Mouse (Mus musculus) hindbrain, embryonic 13.5 days (tissue): ENCODE data around the gene Gm21190. TPM values are rescaled to one million over a fixed set of nuclear protein-coding genes. Genes with fewer than 3 reads are reported as not detected.
A peak's percentile ranks its signal among the peaks of the same experiment; 100 is the strongest.
"Not testable (repeated sequence)": the region's sequence is repeated elsewhere in the genome, so short reads cannot be mapped to it uniquely, and the experiment has no call there.

ENCODE experiments used
- ATAC-seq: fragments of 200-750 bp; cut with Nextera tagmentation; 2 replicates; pipeline ENCODE4 v1.8.0; 2017; ENCODE audit warnings: moderate TSS enrichment; ENCODE audit not compliant: low FRiP score
- H3K27ac ChIP-seq: fragments of 300-500 bp; sonication (generic); 2 replicates; pipeline ENCODE4 v1.5.1; 2015; ENCODE audit warnings: inconsistent platforms, mild to moderate bottlenecking, moderate library complexity
- H3K27me3 ChIP-seq: fragments of 300-500 bp; sonication (generic); 2 replicates; pipeline ENCODE4 v1.6.1; 2015; ENCODE audit warnings: mild to moderate bottlenecking, inconsistent platforms
- H3K36me3 ChIP-seq: fragments of 300-500 bp; sonication (generic); 2 replicates; pipeline ENCODE4 v1.6.1; 2015; ENCODE audit warnings: mild to moderate bottlenecking, inconsistent platforms
- H3K4me1 ChIP-seq: fragments of 300-500 bp; sonication (generic); replicated peaks from 2 replicates; pipeline ENCODE4 v1.6.1; 2015; ENCODE audit warnings: inconsistent platforms
- H3K4me2 ChIP-seq: fragments of 300-500 bp; sonication (generic); 2 replicates; pipeline ENCODE4 v1.6.1; 2015; ENCODE audit warnings: inconsistent platforms, mild to moderate bottlenecking, moderate library complexity
- H3K4me3 ChIP-seq: fragments of 300-500 bp; sonication (generic); 2 replicates; pipeline ENCODE4 v1.5.1; 2015; ENCODE audit warnings: mild to moderate bottlenecking, inconsistent platforms
- H3K9ac ChIP-seq: fragments of 300-500 bp; sonication (generic); 2 replicates; pipeline ENCODE4 v1.6.1; 2015; ENCODE audit warnings: mild to moderate bottlenecking, inconsistent platforms
- H3K9me3 ChIP-seq: fragments of 300-500 bp; sonication (generic); 2 replicates; pipeline ENCODE4 v1.6.1; 2016; ENCODE audit warnings: inconsistent platforms
- WGBS: fragments of 180-500 bp; shearing (Covaris S2); methylation state at CpG from one replicate; pipeline ENCODE4 v1.1.7; 2015; 5-methylcytosine and 5-hydroxymethylcytosine counted together
- polyA plus RNA-seq: library from polyadenylated mRNA; unstranded; fragments of >200 nt; fragmentation: Nextera tagmentation; extraction: Ambion mirVana; gene quantifications from 2 replicates; pipeline ENCODE4 v1.2.1, GENCODE M21; 2015

Gm21190 gene
- polyA plus RNA-seq, 1 experiment from 2014 or later: not detected

DNA sequence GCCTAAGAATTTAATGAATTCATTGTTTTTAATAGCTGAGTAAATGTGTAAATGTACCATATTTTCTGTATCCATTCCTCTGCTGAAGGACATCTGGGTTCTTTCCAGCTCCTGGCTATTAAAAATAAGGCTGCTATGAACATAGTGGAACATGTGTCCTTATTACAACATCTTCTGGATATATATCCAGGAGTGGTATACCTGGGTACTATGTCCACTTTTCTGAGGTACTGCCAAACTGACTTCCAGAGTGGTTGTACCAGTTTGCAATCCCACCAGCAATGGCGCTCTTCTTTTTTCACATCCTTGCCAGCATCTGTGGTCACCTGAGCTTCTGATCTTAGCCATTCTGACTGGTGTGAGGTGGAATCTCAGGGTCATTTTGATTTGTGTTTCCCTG is 19.1 kb downstream of the Gm21190 start:
- not testable (repeated sequence) for H3K27me3 ChIP-seq, H3K4me1 ChIP-seq, ATAC-seq, H3K4me3 ChIP-seq, H3K36me3 ChIP-seq, H3K27ac ChIP-seq, H3K9ac ChIP-seq, H3K4me2 ChIP-seq
- H3K9me3 ChIP-seq: peaks cover 40% of the 10 kb centered on the region
- WGBS: 79% methylated on average over 1 of the region's 1 CpGs

DNA sequence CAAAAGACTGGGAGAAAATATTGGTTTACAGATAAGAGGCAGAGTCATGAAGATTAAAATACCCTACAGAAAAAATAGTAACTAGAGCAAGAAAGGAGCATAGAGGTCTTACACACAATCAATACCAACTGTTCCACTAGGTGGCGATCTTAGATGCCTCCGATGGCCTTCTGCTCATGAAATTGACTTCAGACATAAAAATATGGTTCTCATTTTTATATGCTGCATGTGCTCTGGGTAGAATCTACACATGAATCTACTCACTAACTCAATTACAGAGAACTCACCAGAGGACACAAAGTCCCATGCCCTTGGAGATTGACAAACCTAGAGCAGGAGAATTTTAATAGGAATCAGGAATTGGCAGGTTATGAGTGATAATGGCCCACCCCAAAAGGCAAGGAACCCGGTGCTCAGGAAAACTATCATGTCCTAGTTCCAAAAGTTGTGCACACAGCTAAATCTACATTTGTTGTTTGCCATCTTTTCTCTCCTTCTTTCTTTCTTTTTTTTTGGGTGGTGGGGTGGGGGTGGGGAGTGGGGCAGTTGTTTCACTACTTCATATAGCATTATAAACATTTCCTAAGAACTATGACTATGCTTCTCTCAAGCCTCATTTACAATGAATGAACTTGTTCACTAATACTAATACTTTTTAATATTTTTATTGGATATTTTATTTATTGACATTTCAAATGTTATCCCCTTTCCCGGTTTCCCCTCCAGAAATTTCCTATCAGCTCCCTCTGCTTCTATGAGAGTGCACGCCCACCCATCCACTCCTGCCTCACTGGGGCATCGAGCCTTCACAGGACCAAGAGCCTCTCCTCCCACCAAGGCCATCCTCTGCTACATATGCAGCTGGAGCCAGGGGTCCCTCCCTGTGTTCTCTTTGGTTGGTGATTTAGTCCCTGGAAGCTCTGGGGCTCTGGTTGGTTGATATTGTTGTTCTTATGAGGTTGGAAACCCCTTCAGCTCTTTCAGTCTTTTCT is 20.3 kb downstream of the Gm21190 start:
- 71% methylated on average over 6 of the region's 6 CpGs for WGBS
- H3K4me1 ChIP-seq, H3K27ac ChIP-seq, H3K27me3 ChIP-seq, H3K4me3 ChIP-seq, H3K4me2 ChIP-seq, H3K9ac ChIP-seq, H3K36me3 ChIP-seq, ATAC-seq: not testable (repeated sequence)
- H3K9me3 ChIP-seq: peaks cover 48% of the 10 kb centered on the region

DNA sequence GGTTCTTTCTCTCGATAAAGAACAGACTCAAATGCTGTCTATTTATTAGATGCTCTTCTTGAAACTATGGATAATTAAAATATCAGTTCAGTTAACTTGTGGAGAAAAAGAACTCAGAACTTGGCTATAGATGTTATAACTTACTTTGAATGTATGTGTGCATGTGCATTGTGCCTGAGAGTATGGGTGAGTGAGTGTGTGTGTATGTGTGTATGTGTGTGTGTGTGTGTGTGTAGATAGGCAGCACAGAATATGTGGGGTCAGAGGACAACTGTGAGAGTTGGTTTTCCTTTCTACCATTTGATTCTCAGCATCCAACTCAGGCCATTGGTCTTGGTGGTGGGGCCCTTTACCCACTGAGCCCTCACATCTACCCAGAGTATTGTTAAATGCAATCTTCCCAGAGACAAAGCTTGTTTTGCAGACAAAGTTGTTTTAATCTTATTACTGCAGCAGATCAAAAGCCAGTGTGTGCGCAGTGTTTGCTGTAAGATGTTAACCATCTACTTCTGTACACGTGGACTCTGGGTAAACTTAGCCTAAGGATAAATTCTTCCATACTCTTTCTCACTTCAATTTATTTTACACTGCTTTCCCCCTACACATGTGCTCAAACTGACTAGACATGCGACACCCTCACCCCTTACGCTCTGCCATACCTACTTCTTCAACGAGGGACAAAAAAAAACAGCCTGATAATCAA is 21.1 kb downstream of the Gm21190 start:
- H3K9me3 ChIP-seq: peaks cover 48% of the 10 kb centered on the region
- peak; percentile 70; the same call in 1 of the 2 replicates for ATAC-seq
- 67% methylated on average over 6 of the region's 6 CpGs for WGBS

DNA sequence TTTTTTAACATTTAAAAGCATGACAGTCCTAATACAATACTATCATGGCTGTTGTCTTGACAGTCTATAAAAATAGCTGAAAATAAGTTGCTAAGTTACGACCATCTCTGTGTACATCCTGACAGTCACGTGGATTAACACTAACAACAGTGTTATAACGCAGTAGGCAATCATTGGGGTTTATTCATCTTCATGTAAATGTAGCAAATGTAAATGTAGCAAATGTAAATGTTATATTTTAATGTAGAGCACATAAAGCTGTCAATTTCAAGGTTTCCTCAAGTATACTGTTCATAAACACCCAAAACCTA is 21.8 kb downstream of the Gm21190 start:
- Histone ChIP-seq H3K4me2 (no peak overlapping the region), H3K27me3 (no peaks in the 10 kb centered on the region), H3K9ac (no peak overlapping the region), H3K36me3 (no peaks in the 10 kb centered on the region), H3K27ac (no peak overlapping the region), H3K4me1 (no peaks in the 10 kb centered on the region), H3K4me3 (no peak overlapping the region), H3K9me3 (peaks cover 45% of the 10 kb centered on the region)
- peak; percentile 57 for ATAC-seq
- 80% methylated on average over 3 of the region's 3 CpGs for WGBS

More for the DNA sequence above, 21.1 kb downstream of the Gm21190 start:
- not testable (repeated sequence) for H3K27ac ChIP-seq, H3K4me3 ChIP-seq, H3K9ac ChIP-seq, H3K36me3 ChIP-seq, H3K4me1 ChIP-seq, H3K27me3 ChIP-seq, H3K4me2 ChIP-seq

DNA sequence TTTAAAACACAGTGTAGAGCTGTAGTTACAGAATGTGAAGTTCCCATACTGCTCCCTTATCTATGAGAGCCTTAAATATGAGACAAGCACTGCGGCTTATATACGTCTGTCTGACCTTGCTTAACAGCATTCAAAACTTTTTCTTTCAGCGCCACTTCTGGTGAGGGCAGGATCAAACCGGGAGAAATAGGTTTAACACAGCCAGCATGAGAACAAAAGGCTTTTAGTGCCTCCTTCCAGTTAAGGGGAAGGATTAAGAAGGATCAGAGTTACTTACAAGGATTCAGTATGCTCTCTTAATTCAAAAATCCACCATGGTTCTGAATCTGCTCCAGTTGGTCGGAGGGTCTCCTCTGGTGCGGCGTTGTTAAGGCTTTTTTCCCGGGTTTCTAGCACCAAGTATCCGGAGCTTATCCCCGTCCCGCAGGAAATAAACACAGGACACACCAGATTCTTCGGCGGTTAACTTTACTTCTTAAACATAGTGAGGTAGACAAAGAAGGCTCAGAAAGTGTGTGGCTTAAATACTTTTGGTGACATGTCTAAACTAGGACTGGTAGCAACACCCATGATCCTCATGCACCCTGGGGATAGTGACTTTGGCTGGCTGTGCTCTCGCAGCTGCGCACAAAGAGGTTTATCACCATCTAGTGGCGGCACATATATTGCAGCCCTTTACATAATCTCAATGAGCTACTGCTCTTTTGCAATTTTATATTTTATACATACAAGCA is 22.3 kb downstream of the Gm21190 start:
- WGBS: 52% methylated on average over 16 of the region's 16 CpGs
- H3K9me3 ChIP-seq: peaks cover 43% of the 10 kb centered on the region
- H3K27ac ChIP-seq: no peak overlapping the region
- peak overlapping the region; percentile 3; the same call in 1 of the 2 replicates for H3K4me3 ChIP-seq
- H3K36me3 ChIP-seq: no peaks in the 10 kb centered on the region
- no peak overlapping the region for H3K9ac ChIP-seq
- peak; percentile 83 for ATAC-seq
- H3K4me2 ChIP-seq: peak overlapping the region; percentile 4; the same call in 1 of the 2 replicates
- no peaks in the 10 kb centered on the region for H3K27me3 ChIP-seq
- no peaks in the 10 kb centered on the region for H3K4me1 ChIP-seq

DNA sequence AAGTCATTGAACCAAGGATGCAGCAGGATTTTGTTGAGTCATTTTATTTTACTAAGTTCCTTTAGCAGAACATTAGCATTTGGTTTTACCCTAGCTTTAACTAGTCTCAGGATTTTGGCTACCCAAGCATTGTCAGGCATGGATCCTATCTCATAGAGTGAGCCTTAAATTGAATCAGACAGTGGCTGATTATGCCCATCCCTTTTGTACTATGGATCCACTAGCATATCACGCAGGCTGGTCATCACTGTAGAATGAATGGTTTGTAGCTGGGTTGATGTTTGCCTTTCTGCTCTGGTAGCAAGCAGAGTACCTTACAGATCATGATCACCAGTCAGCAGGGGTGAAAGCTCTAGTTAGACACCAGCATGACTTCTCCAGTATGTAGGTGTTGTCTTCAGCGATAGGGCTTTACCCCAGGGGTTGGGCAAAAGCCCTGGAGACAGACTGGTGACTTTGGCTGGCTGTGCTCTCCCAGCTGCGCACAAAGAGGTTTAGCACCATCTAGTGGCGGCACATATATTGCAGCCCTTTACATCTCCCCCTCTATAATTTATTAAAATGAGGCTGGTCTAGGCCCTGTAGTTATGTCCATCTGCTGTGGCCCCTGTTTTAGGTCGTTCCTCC is 30.1 kb downstream of the Gm21190 start:
- 36% methylated on average over 5 of the region's 5 CpGs for WGBS
- not testable (repeated sequence) for H3K36me3 ChIP-seq, H3K27me3 ChIP-seq, H3K27ac ChIP-seq, H3K4me1 ChIP-seq, H3K9ac ChIP-seq, H3K4me3 ChIP-seq, H3K4me2 ChIP-seq
- H3K9me3 ChIP-seq: peaks cover 45% of the 10 kb centered on the region
- ATAC-seq: peak; percentile 86

DNA sequence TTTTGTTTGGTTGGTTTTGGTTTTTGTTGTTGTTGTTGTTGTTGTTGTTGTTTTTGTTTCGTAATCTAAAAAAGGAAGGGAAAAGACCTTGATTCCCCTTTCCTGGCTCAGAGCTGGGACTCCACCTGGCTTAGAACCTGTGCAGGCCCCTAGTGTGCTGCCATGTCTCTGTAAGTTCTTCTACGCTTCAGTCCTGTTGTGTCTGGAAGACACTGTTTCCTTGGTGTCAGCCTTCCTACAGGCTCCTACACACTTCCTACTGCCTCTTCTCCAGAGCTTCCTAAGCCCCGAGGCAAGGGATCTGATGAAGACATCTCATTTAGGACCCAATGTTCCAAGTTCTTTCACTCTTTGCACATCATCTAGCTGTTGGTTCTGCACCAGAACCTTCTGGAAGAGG is 30.7 kb downstream of the Gm21190 start:
- H3K4me2 ChIP-seq, H3K27me3 ChIP-seq, ATAC-seq, H3K27ac ChIP-seq, H3K4me3 ChIP-seq, H3K36me3 ChIP-seq, H3K4me1 ChIP-seq, H3K9ac ChIP-seq: not testable (repeated sequence)
- peaks cover 45% of the 10 kb centered on the region for H3K9me3 ChIP-seq
- 78% methylated on average over 3 of the region's 3 CpGs for WGBS

DNA sequence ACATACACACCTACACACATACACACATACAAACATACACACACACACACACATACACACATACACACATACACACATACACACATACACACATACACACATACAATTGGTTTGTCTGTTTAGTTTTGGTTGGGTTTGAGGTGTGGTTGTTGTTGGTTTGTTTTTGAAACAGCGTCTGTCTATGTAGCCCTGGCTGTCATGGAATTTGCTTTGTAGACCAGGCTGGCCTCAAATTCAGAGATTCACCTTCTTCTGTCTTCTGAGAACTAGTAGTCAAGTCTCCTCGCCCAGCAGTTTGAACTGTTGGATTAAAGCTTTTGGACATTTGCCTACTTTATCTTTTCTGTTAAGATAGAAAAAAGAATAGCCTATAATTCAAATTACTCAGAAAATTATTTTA is 38.1 kb downstream of the Gm21190 start:
- 64% methylated on average over 2 of the region's 2 CpGs for WGBS
- H3K27me3 ChIP-seq, H3K36me3 ChIP-seq, H3K4me2 ChIP-seq, H3K27ac ChIP-seq, H3K4me1 ChIP-seq, H3K9ac ChIP-seq, ATAC-seq, H3K4me3 ChIP-seq: not testable (repeated sequence)
- H3K9me3 ChIP-seq: peaks cover 31% of the 10 kb centered on the region

DNA sequence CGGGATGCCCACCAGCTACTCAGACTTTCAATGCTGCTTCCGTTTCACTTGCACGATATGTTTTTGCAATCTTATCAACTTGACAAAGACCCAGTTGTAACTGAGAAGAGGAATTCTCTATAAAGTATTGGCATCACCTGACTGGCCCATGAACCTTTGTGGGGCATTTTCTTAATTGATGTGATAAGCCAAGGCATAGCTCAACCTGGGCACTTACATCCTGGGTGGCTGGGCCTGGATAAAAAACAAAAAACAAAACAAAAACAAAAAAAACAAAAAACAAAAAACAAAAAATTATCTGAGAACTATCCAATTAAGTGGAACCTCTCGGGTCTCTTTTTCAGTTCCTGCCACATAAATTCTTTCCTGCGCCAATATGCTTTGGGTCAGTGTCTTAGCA is 40.3 kb downstream of the Gm21190 start:
- H3K9me3 ChIP-seq: peaks cover 34% of the 10 kb centered on the region
- 89% methylated on average over 5 of the region's 5 CpGs for WGBS
- peak; percentile 68; the same call in 1 of the 2 replicates for ATAC-seq

DNA sequence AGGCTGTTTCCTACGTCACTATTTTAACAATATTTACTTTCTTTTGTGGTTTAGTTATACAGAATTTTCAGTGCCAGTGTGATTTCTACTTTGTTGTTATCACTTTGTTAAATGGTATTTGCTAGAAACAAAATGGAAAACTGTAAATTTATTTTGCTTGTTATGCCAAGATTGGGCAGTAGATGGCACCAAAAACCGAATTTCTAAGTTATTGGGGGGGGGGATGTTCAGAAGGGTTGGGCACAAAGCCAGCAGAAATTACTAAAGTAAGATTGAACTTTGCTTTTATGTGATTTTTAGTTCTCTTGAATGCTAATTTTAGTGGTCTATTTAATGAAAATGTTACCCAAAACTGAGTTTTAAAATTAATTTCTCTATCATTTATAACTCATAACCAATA is 44.4 kb downstream of the Gm21190 start:
- H3K9me3 ChIP-seq: peaks cover 37% of the 10 kb centered on the region
- not testable (repeated sequence) for H3K4me1 ChIP-seq, H3K4me3 ChIP-seq, ATAC-seq, H3K9ac ChIP-seq, H3K36me3 ChIP-seq, H3K27ac ChIP-seq, H3K4me2 ChIP-seq, H3K27me3 ChIP-seq
- 27% methylated on average over 2 of the region's 2 CpGs for WGBS

More for the DNA sequence above, 40.3 kb downstream of the Gm21190 start:
- no peaks in the 10 kb centered on the region for H3K36me3 ChIP-seq
- no peak overlapping the region for H3K4me2 ChIP-seq
- H3K27ac ChIP-seq: no peak overlapping the region
- no peak overlapping the region for H3K9ac ChIP-seq
- H3K4me3 ChIP-seq: no peak overlapping the region
- no peaks in the 10 kb centered on the region for H3K27me3 ChIP-seq
- H3K4me1 ChIP-seq: no peaks in the 10 kb centered on the region

DNA sequence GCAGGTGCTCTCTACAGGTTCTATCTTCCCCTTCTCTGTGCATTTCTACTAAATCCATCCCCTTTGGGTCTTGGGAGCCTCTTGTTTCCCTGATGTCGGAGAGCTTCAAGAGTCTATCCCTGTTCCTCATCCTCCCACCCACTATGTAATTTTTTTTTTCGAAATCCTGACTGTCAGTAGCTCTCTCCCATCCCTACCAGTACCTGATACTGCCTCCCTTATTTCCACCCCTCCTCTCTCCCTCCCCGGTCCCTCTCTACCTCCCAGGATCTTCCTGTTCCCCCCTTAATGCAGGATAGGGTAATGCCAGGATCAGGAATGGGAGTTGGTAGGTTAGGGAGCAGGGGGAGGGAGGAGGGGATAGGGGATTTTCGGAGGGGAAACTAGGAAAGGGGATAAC is 45.4 kb downstream of the Gm21190 start:
- H3K9me3 ChIP-seq: peaks cover 34% of the 10 kb centered on the region
- H3K27ac ChIP-seq, H3K4me3 ChIP-seq, H3K4me2 ChIP-seq, ATAC-seq, H3K27me3 ChIP-seq, H3K36me3 ChIP-seq, H3K9ac ChIP-seq, H3K4me1 ChIP-seq: not testable (repeated sequence)
- WGBS: 56% methylated on average over 4 of the region's 4 CpGs

DNA sequence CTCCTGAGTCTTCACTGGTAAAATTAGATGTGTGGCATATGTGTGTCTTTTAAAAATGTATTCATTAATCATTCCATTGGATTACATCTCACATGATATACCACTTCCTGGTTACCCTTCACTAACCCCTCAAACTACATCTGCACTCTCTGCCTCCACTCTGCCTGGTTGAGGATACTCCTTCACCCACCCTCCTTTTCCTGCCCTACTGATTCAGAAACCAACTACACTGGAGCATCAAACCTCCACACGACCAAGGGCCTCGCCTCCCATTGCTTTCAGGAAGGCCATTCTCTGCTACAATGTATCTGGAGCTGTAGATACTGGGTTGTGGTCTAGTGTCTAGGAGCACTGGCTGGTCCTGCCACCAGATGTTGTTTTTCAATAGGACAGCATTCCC is 46.2 kb downstream of the Gm21190 start:
- H3K4me1 ChIP-seq, H3K36me3 ChIP-seq, H3K4me2 ChIP-seq, H3K27me3 ChIP-seq, ATAC-seq, H3K4me3 ChIP-seq, H3K9ac ChIP-seq, H3K27ac ChIP-seq: not testable (repeated sequence)
- 61% methylated on average over 2 of the region's 2 CpGs for WGBS
- H3K9me3 ChIP-seq: peaks cover 37% of the 10 kb centered on the region
